Mouse (Mus musculus) thymus, adult 18-20 months (tissue): Measurements from ENCODE around the gene Orm1.

Source experiments
- DNase-seq, 2 experiments: peaks; one replicate each; pipeline ENCODE4 v3.0.0; 2022; ENCODE audit warnings: mixed read lengths in 2 of 2

Orm1 gene

DNA sequence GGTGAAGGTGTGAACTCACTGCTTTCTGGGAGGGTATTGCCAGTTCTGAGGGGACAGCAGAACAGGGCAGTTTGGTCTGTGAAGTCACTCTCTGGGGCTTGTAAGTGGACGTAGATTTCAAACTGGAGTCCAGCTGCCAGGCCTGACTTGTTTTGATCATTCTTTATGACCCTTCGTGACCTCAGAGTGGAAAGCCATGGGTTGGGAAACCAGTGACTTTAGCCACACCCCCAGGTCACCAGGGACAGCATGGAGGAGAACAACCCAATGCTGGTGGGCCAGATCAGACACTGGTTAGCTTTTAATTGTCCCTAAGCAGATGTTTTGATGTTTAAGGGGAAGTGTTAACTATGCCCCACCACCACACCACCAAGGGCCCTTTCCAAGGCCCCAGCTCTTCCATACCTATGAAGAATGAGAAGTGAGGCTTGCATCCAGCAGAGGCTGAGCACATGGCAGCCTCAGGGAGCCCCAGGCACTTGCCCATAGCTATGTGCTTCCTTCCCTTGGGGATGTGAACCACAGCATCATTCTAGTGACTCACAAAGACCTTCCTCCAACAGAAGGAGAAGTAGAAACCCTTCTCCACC lies 12.7 kb downstream of the Orm1 start:
- DNase-seq, result no peak

DNA sequence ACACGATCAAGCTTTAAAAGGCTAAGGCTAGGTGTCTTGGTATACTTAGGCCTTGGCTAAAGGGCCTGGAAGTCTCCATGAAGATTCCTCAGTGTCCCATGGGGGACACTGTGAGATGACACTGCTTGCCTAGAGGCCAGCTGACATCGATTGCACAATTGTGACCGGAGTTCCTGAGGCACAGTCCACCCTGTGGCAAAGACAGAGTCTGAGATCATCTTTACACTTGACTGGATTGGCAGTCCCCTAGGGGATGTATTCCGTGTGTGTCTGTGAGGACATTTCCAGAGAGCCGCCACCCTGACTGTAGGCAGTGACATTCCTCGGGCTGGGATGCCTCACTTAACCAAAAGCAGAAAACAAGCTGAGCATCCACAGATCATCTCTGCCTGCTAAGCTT lies 15.5 kb downstream of the Orm1 start:
- no peak for DNase-seq

DNA sequence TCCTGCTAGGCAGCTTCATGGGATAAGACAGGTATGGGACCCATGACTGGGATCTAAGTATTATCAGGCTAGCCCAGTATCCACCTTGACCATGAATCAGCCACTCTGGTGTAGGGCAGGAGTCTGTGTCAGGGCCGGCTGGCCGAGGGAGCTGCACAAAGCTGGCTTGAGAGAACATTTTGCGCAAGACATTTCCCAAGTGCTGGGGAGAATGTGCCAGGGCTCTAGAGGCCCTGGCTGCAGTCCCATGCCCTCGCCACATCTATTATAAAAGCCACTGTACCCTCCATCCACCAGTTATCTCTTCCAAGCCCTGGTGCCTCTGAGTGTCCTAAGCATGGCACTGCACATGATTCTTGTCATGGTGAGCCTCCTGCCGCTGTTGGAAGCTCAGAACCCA lies 17.8 kb downstream of the Orm1 start, which contains the start of gene Orm2:
TSS of gene Orm2 (plus strand) at position 300 of the 400 bp plus-strand sequence.
- no peak for DNase-seq

DNA sequence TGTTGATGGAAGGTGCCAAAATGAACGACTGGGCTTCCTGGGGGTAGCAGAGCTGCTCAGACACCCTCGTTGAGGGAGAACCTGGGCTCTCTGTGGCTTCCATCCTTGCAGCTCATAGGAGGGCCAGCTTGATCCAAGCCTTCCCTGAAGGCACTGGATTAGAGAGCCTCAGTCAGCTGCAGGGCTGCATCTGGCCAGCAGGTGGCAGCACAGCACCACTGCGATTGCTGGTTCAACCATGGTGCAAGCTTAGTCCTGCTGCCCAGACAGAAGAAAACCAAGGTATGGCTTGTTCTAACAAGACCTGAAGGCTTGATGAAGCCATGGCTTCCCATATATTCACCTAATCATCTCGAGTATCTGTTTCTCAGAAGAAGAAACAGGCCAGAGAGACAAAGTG lies 24.2 kb downstream of the Orm1 start:
- DNase-seq, result peak; percentile 67 to 69

DNA sequence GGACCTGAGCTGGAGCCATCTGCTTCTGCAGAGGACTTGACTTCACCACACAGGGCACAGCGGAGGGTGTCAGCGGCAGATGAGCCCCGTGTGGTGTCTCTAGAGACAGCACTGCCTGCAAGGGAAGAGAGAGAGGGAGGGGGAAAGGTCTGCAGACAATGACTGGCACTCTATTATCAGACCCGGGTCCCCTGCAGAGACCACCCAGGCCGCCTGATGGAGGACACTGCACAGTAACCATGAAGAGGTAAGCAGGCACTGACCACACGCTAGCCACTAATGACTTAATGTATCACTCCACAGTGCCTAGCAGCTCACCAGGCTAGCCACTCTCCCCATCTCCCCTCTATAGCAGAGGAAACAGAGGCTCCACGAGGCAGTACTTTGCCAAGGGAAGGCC lies 26.5 kb downstream of the Orm1 start:
- DNase-seq, result no peak

DNA sequence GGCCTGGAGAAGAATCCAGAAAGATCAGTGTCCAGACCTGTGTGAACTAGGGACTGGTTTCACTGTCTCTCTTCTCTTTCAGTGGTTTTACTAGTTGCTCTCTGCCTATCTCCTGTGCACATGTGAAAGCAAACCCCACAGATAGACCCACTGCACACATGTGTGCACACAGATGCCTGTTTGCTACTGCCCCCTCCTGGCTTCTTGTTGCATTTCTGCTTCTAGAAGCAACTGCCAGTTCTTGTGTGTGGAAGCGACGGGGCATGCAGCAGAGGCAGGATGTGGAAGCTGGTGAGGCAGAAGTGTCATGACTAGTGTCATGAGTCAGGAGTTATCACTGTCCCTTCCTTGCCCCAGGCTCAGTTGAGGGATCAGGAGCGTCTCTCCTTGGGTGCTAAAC lies 27.5 kb downstream of the Orm1 start:
- peak in 1 of 2 experiments; percentile 48 for DNase-seq

DNA sequence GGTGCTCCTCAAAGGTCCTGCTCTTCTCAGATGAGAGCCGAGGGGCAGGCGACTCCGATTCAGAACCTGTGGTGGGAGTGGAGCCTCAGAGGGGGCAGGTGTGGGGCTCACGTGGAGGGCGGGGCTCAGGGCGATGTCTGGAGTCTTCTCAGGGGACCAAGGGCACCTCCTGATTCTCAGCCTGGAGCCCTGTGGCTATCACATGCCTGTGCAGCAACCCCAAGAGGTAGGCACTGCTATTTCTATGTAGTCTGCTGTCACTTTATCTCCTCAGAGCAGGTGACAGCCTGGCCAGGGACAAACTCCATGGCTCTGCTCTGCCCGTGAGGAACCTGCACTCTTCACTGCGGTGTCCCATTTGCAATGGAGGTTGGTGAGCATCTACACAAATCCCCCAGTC lies 29.0 kb downstream of the Orm1 start:
- no peak for DNase-seq

DNA sequence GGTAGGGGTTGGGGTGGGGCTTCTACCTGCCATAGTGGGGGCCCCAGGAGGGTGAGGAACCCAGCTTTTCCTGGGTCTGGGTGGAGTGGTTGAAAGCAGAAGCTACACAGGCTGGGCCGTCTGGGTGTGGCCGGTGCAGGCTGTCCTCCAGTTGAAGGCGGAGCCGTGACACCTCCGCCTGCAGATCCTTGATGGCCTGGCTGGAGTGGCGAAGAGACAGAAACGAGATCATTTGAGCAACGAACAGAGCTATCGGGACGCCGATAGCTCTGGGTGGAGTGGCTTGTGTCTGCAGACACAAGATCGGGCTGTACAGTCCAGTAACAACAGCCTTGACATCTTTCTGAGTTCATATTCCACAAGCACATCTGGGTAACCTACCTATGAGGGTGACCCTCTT lies 30.0 kb downstream of the Orm1 start:
- no peak for DNase-seq

DNA sequence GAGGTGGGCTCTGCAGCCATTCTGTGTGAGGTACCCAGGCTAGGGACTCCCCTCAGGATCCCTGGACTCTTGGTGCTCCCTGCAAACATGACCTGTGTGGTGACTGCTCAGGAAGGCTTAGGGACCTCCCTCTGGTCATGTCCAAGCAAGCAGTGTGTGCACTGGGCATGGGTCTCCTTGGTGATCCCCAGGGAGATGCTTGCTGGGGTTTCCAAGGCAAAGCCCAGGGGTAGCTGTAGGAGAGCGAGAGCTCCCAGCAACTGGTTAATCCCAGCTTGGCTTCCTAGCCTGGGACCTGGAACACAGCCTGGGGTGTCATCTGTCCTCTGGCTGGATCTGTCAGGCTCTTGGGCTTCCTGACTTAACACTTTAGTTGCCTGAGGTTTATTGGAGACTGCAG lies 31.0 kb downstream of the Orm1 start:
- DNase-seq, result no peak

DNA sequence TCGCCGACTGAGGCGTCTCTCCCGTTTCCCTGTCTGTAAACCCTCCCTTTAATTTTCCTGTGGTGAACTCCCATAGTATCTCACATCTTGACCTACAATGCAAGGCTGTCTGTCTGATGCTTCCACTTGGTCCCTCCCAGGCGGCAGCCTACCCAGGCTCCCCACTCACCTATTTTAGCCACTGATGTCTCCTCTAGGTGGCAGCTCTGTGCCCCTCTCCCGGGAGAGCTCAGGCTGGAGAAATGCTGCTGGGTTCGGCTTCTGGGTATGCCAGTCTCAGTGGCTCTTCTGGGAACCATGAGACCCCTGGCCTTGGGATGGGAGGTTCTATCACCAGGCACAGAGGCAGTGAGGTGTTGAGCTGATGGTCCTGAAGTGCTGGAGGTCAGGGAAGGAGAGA lies 33.1 kb downstream of the Orm1 start:
- DNase-seq, result no peak

DNA sequence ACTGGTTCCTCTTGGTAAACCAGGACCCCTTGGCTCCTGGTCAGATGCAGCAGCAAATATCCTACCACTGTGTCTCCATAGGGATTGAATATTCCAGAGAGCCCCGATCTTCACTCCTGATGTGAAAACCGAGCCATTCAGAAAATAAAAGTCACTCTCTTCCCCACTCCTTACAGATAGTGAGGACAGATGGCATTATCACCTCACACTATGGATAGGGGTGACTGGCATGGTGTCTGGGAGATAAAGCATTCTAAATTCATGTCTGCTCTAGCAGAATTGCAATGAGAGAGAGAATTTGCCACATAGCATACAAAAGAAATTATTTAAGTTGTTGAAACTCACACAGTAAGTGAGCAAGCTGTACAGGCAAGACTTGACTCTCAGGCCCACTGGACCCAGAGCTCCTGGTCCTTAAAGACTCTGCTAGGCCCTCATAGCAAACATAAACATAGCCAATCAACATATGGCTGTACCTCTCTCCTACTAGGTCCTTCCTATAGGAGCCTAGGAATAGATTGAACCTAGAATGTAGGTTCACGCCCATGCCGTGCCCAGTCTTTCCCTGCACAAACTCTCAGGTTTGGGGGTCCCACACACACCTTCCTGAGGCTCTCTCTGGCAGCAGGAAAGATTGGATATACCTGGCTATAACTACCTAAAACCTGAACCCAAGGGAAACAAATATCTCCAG lies 38.5 kb downstream of the Orm1 start:
- DNase-seq, result no peak

DNA sequence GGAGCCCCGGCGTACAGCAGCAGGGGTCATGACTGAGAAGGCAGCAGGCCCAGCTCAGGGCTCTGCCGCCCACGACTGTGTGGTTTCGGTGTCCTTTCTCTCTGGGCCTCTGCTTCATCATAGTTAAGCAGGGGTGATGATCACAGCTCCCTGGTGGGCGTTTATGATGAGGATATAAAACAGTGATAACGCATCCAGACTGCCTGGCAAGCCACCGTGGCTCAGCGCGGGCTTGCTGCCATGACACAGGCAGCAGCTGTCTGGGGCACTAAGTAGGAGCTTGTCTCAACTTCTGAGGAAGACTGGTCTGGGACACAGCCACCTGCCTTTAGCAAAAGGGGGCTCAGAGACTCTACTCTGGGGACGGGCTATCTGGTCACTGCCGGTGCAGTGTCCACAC lies 39.1 kb downstream of the Orm1 start:
- DNase-seq, result no peak

DNA sequence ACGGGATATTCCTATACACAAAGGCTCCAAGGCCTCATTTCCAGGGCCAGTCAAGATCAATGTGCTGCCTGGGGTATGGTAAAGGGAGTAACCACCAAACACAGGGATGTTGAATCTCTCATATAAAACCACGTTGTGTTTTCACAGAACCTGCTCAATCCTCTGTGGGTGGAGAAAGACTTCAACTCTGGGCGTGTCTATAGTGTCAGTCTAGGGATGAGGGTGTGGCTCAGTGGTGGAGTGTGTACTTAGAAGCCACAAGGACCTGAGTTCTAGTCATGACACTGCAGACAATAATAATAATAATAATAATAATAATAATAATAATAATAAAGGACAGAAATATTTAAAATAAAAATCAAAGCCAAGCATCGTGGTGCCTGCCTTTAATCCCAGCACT lies 39.9 kb downstream of the Orm1 start:
- DNase-seq, result no peak

DNA sequence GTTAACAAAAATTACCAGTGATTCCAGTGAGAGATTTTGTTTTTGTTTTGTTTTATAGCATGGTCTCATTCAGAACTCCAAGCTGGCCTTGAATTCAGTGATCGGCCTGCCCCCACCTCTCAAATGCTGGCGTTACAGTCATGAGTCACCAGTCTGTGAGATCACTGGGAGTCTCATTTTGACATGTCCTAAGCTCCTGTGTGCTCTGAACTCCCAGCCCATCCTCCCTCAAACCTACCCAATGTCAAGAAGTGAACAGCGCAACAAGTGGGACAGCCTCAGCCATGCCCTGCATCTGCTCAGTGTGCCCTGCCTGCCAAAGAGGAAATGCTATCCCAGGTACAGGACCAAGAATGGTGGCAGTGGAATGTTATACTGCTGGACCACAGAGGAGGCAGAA lies 40.9 kb downstream of the Orm1 start:
- no peak for DNase-seq

DNA sequence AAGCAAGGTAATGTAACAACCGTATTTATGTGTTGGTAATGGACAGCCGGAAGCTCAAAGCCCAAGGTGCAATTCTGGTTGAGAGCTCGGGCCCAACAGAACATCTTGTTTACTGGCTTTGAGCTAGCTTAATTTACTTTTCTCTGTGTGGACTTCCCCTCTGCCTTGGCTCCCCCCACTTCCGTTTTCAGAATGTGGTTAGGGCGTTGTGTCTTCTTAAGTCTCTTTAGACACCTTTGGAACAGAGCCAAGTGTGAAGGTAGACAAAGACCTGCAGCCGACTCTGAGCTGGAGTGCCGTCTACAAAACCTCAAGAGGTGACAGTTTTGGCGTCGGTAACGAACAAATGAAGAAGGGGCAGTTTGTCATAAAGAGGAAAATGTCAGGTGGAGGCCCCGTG lies 41.4 kb downstream of the Orm1 start:
- DNase-seq, result peak; percentile 65 to 86

DNA sequence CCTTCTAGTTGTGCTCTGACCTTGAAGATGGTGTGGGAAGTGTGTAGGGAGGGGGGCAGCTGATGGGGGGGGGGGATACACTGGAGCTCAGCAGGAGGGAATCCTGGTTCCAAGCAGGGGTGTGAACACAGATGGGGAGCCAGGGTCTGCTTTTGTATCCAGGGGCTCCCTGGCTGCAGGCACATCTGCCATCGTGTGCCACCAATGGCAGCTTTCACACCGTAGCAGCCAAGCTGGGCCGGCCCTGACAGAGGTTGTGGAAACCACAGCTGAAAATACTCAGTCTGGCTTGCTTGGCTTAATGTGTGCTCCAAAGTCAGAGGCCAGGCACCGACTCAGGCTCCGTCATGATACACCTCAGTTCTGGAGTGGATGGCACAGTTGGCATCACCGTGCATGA lies 43.7 kb downstream of the Orm1 start:
- DNase-seq, result no peak

DNA sequence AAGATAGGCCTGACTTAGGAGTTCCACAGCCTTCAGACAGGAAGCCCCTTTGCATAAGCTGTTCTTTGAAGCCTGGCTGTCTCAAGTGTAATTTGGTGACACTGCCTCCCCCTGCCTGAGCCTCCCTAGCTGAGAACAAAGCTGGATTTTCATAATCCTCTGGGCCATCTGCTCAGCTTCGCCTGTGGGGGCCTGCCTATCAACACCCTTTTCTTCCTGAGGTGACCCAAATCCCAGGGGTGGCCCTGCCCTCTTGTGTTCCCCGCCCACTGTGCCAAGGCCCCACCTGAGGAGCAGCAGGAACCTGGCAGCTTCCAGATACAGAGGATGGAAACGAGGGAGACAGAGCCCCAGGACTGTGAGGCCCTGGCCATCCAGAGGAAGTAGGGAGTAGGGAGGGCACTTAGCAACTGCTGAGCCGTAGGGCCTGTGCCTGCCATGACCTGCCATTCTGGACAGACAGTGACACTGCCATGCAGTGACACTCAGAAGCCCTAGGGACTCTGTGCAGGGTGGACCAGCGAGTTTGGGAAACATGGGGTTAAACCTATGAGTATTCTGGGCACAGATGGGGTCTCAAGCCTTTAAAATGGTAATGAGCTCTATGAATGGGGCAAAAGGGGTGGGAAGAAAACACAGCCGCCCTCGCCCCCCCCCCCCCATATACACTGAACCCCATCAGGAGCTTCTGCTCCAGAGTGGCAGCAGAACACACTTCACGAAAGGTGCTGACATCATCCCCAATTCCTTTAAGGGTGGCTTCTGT lies 44.9 kb downstream of the Orm1 start:
- DNase-seq, result peak; percentile 38 to 72

DNA sequence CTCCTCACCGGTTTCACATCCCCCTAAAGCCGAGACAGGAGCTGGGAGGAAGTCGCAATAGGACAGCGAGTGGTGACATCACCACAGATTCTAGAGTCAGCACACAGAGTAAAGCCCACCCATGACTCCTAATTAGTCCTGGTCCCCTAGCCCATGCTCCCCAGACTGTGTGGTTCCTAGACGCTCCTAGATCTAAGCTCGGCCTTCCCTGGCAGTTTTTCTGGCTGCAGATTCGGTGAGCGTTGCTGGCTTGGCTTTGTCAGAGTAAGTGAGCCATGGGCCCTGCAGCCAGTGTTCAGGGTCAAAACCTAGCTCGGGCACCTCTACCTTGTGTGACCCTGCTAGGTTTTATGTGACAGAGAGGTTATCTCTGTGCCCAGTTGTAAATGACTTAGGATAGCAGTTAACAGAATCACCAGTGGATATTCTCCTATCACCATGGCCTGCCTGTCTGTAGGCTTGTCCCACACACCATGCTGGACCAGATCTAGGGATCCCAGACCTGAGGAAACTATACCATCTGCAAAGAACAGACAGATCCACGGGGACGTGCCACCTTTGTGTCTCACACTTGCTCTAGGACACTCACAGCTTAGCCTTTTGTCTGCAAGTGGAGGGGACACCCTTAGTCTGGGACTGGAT lies 45.6 kb downstream of the Orm1 start:
- no peak for DNase-seq

DNA sequence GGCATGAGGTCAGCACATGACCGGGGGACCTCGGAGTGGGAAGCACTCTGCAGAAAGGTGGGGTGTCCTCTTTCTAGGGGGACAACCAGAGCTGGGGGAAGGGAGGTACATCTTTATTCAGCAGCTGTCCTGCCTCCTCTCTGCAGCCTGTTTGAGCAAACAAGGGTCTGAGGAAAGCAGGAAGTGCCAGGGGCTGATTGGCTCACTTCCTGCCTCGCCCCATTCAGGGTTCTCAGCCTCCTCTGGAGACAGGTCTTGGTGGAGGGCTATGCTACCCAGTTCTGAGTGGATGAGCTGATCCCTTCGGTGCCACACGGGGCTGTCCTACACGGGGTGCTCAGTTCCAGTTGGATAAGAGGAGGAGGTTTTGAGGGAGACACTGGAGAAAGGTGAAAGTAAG lies 47.0 kb downstream of the Orm1 start:
- peak; percentile 47 to 62 for DNase-seq
